Mouse (Mus musculus): ENCODE data around the gene Slc6a11.

The Slc6a11 gene

DNA sequence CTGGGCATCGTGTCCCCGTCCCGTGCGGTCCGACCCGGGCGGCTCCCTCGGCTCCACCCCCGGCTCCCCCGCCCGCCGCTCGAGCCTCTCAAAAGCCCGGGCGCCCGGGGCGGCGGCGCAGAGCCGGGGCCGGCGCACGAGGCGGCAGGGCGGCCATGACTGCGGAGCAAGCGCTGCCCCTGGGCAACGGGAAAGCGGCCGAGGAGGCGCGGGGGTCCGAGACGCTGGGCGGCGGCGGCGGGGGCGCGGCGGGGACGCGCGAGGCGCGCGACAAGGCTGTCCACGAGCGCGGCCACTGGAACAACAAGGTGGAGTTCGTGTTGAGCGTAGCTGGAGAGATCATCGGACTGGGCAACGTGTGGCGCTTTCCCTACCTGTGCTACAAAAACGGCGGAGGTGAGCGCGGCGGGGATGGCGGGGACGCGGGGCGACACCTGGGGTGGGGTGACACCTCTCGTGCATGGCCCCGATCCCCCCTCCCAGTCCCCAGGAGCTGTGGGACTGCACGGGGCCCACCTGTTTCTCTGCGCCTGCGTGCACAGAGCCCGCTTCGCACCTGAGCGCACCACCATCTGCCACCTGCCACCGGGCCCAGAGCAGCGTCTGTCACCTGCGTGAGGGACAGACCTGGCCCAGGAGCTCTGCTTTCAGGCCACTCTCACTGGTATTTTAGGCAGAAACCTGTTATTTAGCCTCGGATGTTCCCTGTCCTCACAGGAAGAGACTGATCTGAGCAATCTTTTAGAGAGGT lies at the start of gene Slc6a11:
TSS of gene Slc6a11 (plus strand) at position 120 of the 751 bp plus-strand sequence.
- DNase-seq, result no peak

DNA sequence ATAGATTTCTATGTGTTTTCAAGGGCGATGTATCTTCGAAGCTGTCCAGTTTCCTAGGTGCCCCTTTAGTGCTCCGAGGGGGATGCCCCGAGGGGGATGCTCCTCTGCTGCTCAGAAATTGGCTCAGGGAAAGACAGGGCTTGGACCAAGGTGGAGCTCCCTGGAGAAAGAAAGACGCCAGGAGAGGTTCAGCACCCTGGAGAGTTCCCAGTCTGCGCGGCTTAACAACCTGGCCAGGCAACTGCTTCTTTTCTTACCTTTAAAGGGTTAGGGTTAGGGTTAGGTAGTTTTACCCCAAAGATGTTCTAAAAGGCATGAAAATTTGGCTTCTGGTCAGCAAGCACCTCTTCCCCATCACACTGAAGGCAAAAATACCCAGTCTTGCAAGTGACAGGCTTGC lies 43.9 kb upstream of the Slc6a11 start:
- peak in 1 of 2 experiments; percentile 4 for DNase-seq

DNA sequence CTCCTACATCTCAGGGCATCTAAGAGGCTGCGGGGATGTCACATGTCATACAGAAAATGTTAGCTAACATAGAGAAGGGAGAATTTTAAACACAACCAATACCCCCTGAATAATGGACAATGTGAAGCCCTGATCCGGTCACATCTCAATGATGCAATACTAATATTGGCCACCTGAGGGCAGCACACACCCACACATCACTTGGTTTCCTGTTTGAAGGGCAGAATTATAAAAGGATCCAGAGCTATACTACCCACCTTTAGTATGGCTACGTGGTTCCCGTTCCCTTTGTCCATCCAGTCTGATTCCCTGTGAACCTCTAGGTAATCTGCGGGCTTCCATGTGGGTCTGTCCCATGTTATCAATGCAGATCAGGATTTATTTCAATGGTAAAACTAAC lies 41.4 kb upstream of the Slc6a11 start:
- peak; percentile 10 to 39 for DNase-seq

DNA sequence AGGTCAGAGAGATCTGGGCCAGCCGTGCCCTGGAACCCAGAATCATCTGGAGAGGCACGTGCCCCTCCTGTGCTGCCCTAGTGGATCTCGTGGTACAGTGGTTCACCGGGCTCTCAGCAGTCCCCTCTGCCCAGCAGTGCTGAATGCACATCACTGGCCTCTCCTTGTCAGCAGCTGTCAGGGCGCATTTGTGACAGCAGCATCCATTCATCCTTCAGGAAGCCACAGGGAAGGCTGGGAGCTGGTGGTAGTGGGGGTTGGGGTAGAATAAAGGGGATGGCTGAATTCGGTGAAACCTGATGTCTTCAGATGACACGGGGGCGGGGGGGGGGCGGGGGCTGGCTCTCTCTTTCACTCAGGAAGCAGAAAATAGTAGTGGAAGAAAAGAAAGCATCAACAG lies 38.8 kb upstream of the Slc6a11 start:
- no peak for DNase-seq

DNA sequence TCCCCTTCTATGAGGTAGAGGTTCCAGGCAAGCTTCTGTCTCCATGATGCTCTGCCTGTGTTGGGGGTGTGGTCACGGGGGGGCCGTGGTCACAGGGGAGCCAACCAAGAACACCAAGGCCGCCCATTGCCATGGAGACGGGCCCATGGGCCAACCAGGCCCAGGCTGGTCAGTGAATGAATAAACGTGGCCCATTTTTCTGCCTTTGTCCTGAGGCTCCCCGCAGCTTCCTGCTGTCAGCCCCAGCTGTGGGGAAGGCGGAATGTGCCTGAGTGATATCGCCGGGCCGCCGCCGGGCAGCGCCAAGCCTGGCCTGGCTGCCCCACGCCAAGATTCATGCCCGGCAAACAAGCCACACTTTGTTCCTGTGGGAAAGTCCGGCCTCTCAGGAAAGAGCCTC lies 36.8 kb upstream of the Slc6a11 start:
- no peak for DNase-seq

DNA sequence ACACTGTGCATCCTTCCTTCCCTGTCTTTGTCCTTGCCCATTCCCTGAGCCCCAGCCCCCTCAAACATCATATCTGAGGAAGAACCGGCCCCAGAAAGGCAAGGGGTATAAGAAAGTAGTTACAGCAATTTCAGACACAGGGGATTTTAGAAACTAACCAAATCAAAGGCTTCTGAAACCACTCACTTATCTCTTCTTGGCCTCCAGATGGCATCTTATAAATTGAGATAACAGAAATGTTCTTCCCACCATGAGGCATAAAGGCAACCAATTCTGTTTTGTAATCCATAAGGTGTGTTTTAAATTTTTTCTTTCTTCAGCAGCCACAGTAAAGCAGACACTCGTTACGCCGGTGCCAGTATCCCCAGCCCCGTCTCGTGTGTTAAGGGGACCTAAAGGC lies 34.5 kb upstream of the Slc6a11 start:
- DNase-seq, result no peak

DNA sequence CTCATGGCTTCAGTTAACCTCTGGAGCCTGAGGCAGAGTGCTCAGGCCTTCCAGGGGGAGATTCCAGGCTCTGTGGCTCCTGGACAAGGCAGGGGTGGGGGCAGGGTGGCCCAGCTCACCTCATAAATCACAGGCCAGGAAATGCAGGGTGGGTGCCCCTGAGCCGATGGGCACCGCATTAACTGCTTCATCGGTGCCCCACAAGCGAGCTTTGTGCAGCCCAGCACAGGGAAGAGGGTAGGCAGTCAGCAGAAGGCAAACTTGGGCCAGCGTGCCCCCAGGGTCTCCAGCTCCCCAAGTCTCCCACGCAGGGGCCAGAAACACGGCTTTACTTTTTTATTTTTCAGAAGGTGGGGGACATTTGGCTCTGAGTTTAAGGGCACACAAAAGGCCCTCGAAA lies 29.1 kb upstream of the Slc6a11 start:
- DNase-seq, result no peak

DNA sequence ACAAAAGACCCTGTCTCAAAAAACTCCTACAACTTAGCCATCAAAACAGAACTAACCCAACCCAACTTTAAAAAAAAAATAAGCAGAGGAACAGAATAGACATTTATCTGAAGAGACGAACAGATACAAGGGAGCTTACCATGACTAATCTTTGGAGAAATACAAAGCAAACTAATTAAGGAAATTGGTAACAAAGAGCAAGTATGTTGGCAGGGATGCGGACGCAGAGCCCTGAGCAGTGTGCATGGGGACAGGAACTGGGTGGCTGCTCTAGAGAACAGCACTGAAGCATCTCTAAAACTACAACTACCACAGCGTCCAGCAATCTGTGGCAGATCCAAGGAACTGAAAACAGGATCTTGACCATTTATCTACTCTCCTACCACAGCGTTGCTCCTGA lies 11.5 kb upstream of the Slc6a11 start:
- no peak for DNase-seq

DNA sequence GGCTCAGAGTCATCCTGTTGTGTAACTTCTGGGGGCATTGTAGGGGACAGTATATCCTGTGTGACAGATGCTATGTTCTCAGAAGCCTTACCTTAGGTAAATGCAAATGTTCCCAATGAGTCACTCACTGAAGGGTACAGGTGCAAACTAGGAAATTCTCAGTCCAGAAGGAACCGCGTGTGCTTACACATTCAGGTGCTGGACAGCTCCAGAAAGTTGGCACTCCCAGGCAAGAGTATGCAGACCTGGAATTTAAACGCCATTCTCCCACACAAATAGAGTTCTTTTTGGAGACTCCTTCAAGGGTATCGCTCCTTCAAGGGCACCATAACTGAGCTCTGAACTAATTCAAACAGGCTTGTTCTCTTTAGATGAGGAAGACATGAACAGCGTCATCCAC lies 5.5 kb upstream of the Slc6a11 start:
- no peak for DNase-seq

DNA sequence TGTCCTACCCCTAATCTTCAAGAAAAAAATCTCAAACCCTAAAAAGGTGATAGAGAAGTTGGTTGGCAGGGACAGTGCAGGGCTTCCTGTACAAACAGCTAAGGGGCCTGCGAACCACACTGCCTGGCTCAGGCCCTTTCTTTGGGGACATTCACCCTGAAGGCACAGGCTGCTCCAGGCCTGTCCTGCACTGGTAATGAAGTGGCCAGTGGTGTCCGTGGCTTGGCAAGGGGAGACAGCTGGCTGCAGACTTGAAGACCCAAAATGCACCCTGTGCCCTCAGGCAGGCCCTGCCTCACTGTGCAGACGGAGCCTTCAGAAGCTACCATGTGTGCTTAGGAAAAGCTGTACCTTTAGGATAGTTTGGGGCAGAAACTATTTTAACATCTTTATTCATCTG lies 1.4 kb downstream of the Slc6a11 start:
- no peak for DNase-seq

DNA sequence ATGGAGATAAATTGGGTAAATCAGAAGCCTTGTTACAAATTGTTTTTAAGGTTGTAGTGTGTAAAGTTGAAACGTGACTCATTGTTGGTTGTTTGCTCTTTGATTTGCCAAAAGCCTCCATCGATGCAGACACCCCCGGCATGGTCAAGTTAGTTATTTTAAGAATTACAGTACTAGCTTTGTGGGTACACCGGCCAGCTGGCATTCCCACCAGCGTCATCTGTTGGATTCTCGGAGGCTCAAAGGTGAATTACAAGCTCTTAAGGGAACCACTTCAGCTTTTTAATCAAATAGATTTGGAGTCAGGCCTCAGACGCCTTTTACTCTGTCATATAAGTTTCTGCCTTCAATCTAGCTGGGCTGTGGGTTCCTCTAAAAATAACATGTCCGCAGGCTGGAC lies 1.9 kb downstream of the Slc6a11 start:
- DNase-seq, result no peak

DNA sequence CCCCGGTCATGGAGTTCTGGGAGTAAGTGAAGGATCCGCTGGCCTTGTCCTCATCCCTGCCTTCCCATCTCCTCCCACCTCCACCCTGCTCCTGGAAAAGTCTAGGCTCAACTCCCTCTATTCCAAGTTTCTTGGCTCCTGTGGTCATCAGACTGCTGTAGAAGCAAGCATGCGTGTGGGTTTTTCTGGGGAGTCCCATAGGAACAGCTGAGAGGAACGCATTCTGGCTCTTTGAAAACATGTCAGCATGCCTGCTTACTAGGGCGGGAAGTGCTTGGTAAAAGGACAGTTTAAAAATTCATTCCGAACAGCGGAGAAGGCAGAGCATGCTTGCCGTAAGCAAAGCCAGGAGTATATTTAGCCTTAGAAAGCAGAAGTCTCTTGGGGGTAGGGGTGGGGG lies 7.9 kb downstream of the Slc6a11 start:
- DNase-seq, result no peak

DNA sequence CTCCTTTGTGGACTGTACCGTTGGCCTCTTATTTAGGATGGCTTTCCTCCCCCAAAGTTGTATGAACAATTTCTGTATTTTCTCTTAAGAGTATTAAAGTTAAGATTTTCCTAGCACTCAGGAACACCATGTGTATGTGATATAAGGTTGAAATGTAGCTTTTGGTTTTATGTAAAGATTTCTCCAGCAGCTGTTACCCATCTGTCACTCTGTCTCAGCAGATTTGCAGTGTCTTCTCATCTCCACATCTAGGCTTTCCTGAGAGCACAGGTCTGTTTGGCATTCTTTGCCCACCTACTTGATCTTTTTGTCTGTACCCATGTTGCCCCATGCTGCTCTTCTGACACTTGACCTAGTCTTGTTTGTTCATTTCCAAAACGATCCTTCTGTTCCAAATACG lies 10.4 kb downstream of the Slc6a11 start:
- DNase-seq, result no peak

DNA sequence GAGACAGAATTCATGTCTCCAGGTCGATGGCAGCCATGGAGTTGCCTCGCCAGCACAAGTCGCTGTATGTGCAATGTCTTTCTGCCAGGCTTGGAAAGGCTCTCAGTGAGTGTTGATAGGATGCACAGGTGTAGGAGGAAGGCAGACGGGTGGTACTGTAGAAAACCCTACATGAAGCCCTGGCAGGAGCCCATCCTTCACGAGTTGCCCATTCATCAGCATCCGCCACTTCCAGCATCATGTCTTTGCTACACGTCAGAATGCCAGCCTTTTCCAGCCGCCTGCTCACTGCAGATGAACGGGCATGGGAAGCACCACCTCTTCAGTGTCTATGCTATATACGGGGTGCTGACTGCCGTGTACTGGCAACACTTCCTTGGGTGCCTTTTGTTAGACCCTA lies 11.4 kb downstream of the Slc6a11 start:
- no peak for DNase-seq

DNA sequence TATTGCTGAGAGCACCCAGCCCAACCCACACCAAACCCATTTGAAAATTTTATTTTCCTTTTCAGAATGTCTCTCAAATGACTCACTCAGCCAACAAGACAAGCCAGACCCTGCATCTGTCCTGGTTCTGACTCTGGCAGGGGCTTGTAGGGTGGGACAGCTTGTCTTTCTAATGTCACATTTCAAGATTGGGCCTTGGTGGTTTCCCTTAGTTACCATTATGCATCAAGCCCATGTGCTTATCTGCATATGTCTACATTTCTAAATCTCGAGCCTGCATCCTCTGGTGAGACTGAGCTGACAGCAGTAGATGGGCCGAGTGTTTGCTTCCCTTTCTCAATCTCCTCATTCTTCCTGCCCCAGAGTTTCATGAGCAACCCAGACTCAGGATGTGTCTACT lies 12.5 kb downstream of the Slc6a11 start:
- DNase-seq, result no peak

DNA sequence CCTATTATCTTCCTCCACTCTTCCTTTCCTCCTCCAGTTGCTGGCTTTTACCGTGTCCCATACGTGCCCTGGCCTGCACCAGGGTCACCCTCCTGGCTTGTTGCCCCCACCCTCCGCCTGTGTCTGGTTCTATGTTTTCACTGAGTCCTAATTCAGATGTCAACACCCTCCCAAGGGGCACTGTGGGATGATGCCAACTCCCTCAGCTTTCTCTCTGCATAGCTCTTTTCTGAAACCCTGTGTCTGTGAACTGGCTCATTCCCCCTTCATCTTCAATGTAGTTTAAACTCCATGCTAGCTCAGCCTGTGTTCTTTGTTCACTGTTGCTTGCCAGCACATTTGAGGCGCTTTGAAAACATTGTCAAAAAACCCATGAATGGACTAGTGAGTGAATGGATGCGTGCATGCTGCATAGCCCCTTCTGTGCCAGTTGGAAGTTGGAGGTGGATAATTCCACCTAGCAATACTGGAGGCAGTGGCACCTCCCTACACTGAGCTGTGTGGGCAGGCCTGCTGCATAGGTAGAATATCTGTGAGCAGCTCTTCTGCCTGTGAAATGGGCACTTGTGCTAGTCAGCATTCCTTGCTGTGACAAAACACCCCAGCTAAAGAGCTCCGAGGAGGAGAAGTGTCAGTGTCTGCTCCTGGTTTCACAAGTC lies 13.5 kb downstream of the Slc6a11 start:
- no peak for DNase-seq

DNA sequence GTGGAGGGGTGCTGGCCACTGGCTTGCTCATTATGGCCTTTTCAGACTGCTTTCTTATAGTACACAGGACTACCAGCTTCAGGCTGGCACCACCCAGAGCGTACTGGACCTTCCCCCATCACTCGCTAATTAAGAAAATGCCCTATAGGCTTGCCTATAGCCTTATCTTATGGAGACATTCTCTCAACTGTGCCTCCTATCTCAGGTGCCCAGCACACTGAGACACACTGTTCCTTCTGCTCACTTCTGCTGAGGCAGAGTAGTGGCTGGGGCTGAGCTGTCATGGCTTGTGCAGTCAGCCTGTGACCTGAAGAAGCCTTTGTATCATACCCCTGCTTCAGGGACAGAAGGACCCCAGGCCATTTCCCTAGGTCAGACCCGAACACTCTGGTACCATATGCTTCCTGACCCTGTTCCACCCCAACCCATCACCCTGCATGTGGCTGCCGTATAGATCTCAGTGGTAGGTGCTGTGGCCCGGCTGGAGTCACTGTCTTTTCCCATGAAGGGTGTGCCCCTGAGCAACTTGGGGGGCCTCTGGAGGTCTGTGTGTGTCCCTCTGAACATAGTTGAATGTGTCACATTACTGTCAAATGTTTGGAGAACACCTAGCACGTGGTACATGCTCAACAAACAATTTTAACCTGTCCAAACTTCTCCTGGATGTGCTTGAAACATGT lies 14.7 kb downstream of the Slc6a11 start:
- no peak for DNase-seq

DNA sequence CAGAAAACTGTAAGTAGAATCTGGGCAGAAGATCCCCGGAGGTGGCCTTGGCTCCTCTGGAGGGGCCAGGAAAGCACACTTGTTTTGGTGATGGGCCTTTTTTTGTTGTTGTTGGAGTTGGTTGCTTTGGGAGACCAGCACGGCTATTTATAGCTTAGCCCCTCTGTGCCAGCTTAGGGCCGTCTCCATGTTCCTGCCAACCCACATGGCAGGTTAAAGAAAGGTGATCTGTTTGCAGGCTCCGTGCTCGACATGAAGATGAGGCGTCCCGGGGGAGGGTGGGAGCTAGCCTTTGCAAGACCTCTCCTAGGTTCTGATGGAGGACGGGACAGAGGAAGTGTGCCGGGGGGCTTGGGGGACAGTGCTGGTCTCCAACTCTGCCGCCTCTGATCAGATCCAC lies 24.7 kb downstream of the Slc6a11 start:
- no peak for DNase-seq

DNA sequence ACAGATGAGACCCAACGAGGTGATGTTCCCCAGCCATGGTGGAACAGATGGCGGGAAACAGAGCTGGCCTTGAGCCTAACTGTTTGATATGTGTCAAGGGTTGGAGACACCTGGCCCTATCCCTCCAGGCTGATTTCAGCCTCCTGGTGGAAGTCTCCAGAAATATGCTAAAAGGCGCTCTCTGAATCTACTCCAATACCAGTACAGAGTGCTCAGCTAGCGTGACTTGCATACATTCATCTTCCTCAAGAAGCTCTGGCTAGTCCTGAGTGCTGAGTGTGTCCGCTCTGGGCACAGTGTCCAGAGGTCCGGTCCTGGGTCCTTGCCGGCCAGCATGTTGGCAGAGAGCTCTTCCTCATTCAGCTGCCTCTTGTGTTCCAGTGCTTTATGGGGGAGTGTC lies 27.8 kb downstream of the Slc6a11 start:
- no peak for DNase-seq

DNA sequence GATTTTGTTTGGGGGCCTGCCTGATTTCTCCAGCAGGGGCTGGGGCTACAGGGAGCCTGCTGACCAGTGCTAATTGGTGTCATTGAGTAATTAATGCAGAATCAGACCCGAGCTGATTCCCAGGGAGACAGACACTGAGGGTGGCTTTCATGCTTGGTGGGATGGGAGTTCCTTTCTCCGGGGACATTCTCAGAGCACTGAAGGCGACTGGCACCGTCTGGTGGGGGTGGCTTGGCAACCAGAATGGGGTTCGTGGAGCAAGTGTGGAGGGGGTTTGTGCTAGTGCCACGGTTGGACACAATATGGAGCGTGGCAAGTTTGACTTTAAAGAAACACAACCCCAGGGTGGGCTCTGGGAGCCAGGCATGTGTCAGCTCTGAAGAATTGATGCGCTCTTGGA lies 29.7 kb downstream of the Slc6a11 start:
- no peak for DNase-seq

DNA sequence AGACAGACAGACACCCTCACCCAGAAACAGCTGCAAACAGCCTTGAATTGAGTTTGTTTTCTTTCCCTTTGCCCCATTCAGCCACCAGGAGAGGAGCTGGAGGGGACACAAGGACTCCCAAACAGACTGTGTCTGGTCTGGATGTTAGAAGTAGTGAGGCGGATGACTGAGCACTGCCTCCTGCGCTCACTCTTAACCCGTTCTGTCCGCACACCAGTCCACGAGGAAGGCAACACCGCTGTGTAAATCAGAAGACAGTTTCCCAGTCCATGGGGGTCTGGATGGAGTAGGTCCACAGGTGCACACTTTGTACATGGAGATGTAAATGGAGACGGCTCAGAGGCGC lies 43.0 kb downstream of the Slc6a11 start:
- DNase-seq, result no peak

DNA sequence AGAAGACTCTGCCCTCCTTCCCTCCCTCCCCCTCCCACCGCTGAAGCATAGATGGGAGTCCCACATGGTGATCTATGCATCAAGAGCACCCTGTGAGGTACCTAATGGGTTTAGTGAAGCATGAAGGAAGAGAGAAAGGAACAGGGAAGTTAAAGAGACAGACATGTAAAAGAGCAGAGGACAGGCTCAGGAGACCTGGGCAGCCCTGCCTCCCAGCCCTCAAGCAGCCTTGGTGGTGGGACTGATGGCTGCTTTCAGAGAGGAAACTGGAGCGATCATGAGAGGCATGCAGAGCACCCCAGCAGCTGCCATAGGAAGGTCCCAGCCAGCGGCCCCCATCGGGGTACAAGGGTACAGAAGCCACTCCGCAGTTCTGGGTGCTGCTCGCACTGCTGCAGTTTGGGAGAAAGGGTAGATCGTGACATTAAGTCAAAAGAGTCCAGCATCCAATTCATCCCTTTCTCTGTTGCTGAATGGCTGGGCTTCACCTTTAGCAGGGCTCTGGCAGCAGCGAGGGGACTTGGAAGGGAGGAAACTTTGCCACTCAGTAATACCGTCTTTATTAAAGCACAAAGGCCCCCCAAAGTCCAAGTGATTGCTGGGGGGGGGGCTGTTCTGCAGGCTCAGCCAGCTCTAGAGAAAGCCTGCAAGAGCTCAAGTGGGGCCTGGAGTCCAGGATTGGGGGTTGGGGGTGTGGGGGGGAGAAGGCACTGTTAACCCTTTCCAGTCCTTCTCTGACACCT lies 43.5 kb downstream of the Slc6a11 start:
- DNase-seq, result no peak

DNA sequence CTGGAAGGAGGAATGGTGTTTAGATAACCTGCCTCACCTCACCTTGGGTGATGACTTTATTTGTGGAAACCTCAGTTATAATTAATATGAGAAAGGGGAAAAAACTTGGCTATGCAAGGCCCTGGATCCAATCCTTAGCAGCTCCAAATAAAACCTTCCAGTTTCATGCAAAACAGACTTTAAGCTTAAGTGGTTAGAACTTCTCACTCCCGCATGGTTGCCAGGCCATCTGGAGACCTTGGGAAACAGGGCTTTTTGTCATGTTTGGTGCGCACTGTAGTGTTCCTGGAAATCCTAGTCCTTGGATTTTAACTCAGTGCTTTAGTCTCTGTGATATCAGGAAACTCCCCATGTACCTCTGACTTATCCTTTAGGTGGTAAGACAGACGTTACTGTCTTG lies 47.1 kb downstream of the Slc6a11 start:
- DNase-seq, result no peak
